Mouse (Mus musculus): ENCODE measurements around the gene Rbm8a2.
"Not testable (repeated sequence)": the region's sequence is repeated elsewhere in the genome, so short reads cannot be mapped to it uniquely, and the experiment has no call there.

The Rbm8a2 gene

GRCm38 (mm10) chr1:175979014-175979413 is at the start of gene Rbm8a2:
Rbm8a2 (minus strand) TSS chr1:175979114.
- not testable (repeated sequence) for DNase-seq (ENCODE audit: low read depth, low spot score)

DNA sequence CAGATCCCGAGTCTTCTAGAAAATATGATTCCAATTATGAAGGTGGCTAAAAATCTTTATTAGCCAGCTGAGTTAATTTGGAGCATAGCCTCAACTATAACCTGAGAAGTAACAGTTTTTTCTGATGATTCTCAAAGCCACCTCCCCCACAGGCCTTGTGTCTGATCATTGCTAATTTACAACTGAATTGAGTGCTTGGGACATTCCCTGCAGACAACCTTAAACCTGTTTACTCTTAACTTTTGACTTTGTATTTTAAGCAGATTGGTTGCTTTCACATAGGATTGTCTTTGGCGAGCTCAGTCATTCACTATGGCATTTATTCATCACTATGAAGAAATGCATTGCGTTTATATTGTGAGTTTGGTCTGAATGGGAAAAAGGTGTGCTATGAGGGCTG is 49.5 kb upstream of the Rbm8a2 start:
- no peak for DNase-seq (ENCODE audit: low read depth, low spot score)

GRCm38 (mm10) chr1:176024501-176024900 is 45.6 kb upstream of the Rbm8a2 start:
- DNase-seq (ENCODE audit: low read depth, low spot score) = peak; percentile 59

DNA sequence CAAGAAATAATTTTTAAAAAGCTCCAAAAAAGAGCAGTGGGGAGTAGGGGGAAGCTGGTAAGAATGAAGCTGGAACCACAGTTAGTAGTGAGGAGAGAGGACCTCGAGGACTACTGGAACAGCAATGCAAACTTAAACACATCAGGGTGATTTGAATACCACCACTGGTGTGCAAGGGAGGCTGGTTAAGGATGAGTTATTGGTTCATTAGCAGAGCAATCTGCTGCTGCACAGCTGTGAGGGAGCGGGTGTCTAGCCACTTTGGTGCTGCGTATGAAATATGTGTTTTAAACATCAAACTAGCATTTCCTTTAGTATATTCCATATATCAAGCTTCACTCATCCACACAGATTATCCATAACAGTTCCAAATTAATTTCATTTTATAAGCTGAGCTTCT is 39.6 kb upstream of the Rbm8a2 start:
- DNase-seq (ENCODE audit: low read depth, low spot score) = no peak

- peak; percentile 81 for DNase-seq (ENCODE audit: low read depth, low spot score)
These were observed 37.2 kb upstream of the Rbm8a2 start for GRCm38 (mm10) chr1:176016076-176016475.

- no peak for DNase-seq (ENCODE audit: low read depth, low spot score)
These were observed 34.8 kb upstream of the Rbm8a2 start for GRCm38 (mm10) chr1:176013497-176014268.

GRCm38 (mm10) chr1:176011535-176011934 is 32.6 kb upstream of the Rbm8a2 start:
- peak; percentile 54 for DNase-seq (ENCODE audit: low read depth, low spot score)

DNA sequence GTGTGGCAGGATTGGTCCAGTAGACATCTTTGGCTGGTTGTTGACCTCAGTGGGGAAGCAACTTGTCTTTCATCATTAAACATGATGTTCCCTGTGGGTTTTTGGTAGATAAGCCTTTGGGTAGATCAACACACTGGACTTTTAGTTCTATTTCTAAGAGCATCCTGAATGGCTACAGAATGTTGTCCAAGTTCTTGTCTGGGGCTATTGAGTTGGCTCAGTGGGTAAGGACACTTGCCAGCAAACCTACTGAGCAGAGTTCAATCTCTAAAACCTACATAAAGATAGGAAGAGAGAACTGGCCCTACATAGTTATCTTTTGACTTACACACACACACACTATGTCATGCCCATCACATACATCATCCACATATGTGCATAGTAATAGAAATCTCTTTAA is 32.2 kb upstream of the Rbm8a2 start:
- peak; percentile 75 for DNase-seq (ENCODE audit: low read depth, low spot score)

GRCm38 (mm10) chr1:176008411-176008810 is 29.5 kb upstream of the Rbm8a2 start:
- DNase-seq (ENCODE audit: low read depth, low spot score) = no peak

DNA sequence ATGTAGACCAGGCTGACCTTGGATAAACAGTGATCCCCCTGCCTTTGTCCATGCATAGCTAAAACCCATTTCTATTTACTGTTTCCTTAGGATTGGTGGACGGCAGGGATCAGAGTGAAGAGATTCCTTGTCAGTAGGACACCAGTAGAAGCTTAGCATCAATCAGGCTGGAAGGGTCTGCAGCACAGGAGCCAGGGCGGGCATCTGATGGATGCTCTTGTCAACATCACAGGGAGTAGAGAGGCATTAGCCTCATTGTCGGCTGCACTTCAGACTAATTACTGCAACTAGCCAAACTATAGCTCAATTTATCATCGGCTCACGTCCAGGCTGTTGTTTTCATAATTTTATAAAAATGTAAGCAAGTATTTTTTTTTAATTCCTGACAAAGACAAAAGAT is 21.7 kb upstream of the Rbm8a2 start:
- DNase-seq (ENCODE audit: low read depth, low spot score) = no peak

DNA sequence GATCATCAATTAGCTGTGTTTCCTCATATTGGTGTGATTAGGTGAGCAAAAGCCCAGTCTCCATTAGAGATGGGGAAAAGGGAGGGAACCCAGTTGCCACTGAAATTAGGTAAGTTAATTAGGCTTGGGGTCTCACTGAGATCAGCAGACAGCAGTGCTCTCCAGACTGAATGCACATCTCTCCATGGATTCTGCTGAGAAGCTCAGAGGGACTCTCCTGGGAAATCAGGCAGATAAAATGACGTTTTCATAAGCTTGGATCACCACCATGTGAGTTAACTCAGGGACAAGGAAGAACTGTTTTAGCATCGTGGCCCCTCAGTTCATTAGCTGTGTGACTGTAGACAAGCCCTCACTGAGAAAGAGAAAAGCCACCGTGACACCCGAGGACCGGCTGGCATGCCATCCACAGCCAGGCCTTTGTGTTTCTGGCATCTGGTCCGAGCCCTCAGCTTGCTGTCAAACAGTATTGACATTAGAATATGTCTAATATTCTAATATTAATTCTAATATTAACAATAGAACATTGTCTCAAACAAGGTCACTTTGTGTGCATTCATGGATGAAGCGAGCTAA is 18.2 kb upstream of the Rbm8a2 start:
- DNase-seq (ENCODE audit: low read depth, low spot score) = no peak

DNA sequence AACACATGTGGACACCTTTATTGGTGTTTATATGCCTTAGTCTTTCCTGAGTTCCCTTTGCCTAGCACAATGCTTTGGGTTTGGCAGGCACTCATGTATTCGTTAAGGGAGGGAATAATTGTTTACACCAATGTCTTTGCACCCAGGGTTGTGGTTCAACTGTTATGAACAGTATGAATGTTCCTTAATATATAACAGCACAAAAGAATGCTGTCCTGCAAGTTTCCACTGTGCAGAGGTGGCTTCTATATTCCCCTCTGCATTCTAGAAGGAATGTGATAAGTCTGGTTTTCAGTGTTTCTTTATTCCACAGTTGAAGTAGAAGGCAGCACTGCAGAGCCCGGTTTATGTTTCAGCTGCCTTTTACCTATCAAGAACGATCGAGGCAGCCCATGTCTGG is 10.0 kb upstream of the Rbm8a2 start:
- no peak for DNase-seq (ENCODE audit: low read depth, low spot score)

DNA sequence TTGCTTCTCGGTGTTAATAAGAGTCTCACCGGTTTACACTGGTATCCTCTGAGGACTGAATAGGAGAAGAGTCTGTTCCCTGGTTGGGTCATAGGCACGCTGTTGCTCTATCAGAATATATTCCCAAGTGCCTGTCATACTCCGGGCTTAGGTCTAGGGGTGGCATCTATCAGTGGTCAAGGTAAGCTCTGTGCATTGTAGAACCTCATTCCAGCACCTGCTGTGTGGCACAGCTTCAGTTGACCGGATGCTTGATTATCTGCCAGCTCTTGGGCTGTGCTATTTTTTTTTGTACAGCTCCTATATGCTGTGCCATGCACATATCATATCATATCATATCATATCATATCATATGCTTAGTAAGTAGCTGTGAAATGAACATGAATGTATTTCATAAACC is 9.5 kb upstream of the Rbm8a2 start:
- DNase-seq (ENCODE audit: low read depth, low spot score) = peak; percentile 28

- peak; percentile 47 for DNase-seq (ENCODE audit: low read depth, low spot score)
These were observed 8.2 kb downstream of the Rbm8a2 start for GRCm38 (mm10) chr1:175970710-175971109.

GRCm38 (mm10) chr1:175967004-175967745 is 11.7 kb downstream of the Rbm8a2 start:
- peak; percentile 97 for DNase-seq (ENCODE audit: low read depth, low spot score)

- DNase-seq (ENCODE audit: low read depth, low spot score) = peak; percentile 53
These were observed 17.1 kb downstream of the Rbm8a2 start for GRCm38 (mm10) chr1:175961786-175962185.

GRCm38 (mm10) chr1:175950851-175951250 is 28.1 kb downstream of the Rbm8a2 start:
- DNase-seq (ENCODE audit: low read depth, low spot score) = peak; percentile 61

DNA sequence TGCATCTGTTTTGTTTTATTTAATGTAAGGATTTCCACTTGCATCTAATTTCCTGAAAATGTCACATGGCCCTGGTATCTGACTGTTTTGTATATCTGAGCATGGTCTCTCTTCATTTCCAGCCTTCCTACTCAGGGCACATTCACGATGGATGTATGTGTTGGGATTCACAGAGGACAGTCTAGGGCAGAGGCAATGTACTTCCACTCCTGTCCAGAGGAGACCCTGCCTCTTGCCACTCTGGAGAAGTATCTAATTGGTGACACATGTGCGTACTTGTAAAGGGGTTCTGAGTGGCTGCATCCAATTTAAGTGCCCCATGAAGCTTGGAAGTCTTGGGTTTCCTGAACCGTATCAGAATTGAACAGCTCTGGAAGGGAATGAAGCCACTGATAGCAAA is 28.5 kb downstream of the Rbm8a2 start:
- DNase-seq (ENCODE audit: low read depth, low spot score) = no peak

DNA sequence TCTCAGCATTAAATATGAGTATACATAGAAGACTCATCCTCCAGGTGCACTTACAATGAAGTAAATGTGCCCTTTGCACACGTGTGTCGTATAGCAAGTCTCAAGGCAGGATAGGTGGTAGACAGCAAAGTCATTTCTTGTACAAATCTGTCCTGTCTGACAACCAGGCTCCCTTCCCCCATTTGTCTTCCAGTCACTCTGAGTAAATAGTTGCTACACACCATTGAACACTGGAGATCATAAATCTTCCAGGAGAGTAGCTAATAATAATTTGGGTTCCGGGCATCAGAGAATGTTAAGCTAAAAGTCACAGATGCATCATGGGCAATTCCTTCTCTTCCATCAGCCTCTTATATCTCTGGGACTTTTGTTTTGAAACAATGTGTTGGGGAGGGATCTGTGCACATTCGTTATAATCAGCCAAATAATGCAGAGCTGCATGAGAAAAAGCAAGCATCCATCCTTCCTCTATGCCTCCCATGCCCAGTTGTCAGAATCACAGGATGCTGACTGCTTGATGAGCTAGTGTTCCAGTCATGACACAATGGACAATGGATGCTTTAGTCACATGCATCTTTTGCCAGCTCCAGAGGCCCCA is 32.1 kb downstream of the Rbm8a2 start:
- DNase-seq (ENCODE audit: low read depth, low spot score) = peak; percentile 48

- no peak for DNase-seq (ENCODE audit: low read depth, low spot score)
These were observed 35.7 kb downstream of the Rbm8a2 start for GRCm38 (mm10) chr1:175943168-175943567.

DNA sequence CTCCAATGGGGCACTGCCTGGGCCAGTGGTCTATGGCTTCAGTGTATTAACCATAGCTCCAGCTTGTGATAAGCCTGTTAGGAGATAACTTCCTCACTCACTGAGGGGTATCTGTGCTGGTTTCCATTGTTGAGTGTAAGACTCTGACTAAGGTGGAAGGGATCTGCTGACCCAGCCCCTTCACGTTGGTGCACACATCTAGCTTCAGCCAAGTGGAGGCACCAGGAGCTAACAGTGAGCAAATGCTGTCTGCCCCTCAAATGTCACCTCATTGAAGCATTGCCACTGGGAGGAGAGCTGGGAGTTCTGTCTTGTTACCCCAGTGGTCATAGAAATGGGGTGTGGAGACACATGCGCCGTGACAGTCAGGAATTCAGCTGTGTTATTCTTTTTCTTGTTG is 40.2 kb downstream of the Rbm8a2 start:
- DNase-seq (ENCODE audit: low read depth, low spot score) = no peak

DNA sequence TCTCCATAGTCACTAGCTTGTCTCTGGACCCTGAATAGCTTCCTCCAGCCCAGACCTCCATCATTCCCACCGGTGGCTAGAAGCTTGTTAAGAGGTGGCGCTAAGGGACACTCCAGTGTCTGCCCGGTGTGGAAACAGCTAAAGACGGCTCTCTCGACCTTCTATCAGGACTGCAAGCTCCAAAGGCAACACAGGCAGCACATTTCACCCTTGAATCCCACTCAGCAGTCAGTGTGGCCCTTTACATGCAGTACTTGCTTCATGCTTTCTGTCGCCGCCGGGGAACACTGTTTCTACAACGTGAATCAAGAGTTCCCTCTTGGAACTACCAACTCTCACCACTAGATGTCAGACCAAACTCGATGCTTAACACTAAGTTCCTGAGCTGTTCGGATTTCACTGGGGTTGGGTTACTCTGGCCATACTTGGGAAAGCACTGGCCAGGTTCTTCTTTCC is 42.6 kb downstream of the Rbm8a2 start:
- DNase-seq (ENCODE audit: low read depth, low spot score) = peak; percentile 95
